Mouse (Mus musculus): Measurements from ENCODE around the gene Retreg1. TPM values are rescaled to one million over a fixed set of nuclear protein-coding genes. Genes with fewer than 3 reads are reported as not detected.

Retreg1 gene
- total and polyA plus RNA-seq, 2 experiments from 2014 or later: 28.0 to 29.0 TPM

DNA sequence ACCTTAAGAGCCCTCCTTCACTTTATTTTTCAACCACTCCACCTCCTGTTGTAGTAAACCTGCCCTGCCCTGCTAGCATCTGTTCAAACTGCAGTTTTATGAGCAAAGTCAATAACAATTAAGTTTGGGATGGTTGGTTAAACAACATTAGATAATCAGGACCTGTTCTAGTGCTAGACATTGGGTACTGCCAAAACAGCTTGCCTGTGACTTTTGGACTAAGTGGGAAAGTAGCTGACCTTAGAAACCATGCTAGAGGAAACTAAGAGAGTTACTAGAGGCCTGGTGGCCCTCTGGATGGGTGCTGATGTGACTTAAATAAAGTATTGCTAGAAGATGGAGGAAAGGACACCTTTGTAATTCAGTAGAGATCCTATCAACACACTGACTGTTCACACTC, 21.0 kb upstream of the Retreg1 start:
- DNase-seq (ENCODE audit: low spot score) (no peak), ATAC-seq (ENCODE audit: low FRiP score) (no peak)
- Histone ChIP-seq H3K27me3 (ENCODE audit: insufficient read depth, low read length) (no peaks in the 10 kb centered on the region), H3K27ac (ENCODE audit: low read depth, low read length) (no peak overlapping the region), H3K4me1 (ENCODE audit: insufficient read depth, low read length) (no peaks in the 10 kb centered on the region), H3K4me2 (ENCODE audit: low read depth, low read length, poor library complexity, severe bottlenecking) (no peak overlapping the region), H3K9ac (replicated peaks; ENCODE audit: low read length, poor library complexity, severe bottlenecking) (no peak overlapping the region), H3K36me3 (ENCODE audit: insufficient read depth, low read length) (no peaks in the 10 kb centered on the region), H3K9me3 (ENCODE audit: low read length) (0 out of 2 replicates have a peak, but pooled peaks cover 6% of the 10 kb centered on the region), H3K4me3 (ENCODE audit: low read depth, low read length) (no peak overlapping the region)
- no peak for TF ChIP-seq CTCF (IDR thresholded peaks at IDR 0.05)

GRCm38 (mm10) chr15:25822656-25823055, 20.3 kb upstream of the Retreg1 start:
- Histone ChIP-seq H3K27me3 (ENCODE audit: insufficient read depth, low read length) (no peaks in the 10 kb centered on the region), H3K4me3 (ENCODE audit: low read depth, low read length) (no peak overlapping the region), H3K9ac (replicated peaks; ENCODE audit: low read length, poor library complexity, severe bottlenecking) (no peak overlapping the region), H3K27ac (ENCODE audit: low read depth, low read length) (no peak overlapping the region), H3K4me1 (ENCODE audit: insufficient read depth, low read length) (no peaks in the 10 kb centered on the region), H3K4me2 (ENCODE audit: low read depth, low read length, poor library complexity, severe bottlenecking) (no peak overlapping the region), H3K9me3 (ENCODE audit: low read length) (0 out of 2 replicates have a peak, but pooled peaks cover 6% of the 10 kb centered on the region), H3K36me3 (ENCODE audit: insufficient read depth, low read length) (no peaks in the 10 kb centered on the region)
- no peak for ATAC-seq (ENCODE audit: low FRiP score)
- WGBS: 66% methylated on average over 3 of the region's 3 CpGs
- DNase-seq (ENCODE audit: low spot score): no peak
- TF ChIP-seq CTCF (IDR thresholded peaks at IDR 0.05): no peak

DNA sequence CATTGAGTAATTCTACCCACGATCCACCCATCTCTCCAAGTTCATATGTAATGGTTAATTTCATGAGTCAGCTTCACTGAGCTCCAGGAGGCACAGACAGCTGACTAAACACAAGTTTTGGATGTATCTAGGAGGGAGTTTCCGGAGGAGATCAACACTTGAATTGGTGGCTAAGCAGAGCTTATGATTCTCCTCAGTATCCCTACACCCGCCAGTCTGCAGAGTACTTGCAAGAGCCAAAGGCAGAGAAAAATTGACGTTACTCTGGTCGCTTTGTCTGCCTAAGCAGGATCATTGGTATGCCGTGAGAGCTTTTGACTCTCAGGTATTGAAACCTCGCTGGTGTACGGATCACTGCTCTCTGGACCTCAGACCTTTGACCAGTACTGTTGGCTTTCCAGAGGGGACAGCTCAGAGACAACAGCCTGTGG, 16.4 kb upstream of the Retreg1 start:
- Histone ChIP-seq H3K4me3 (ENCODE audit: low read depth, low read length) (no peak overlapping the region), H3K4me1 (ENCODE audit: insufficient read depth, low read length) (no peaks in the 10 kb centered on the region), H3K9ac (replicated peaks; ENCODE audit: low read length, poor library complexity, severe bottlenecking) (no peak overlapping the region), H3K4me2 (ENCODE audit: low read depth, low read length, poor library complexity, severe bottlenecking) (no peak overlapping the region), H3K27ac (ENCODE audit: low read depth, low read length) (no peak overlapping the region), H3K36me3 (ENCODE audit: insufficient read depth, low read length) (no peaks in the 10 kb centered on the region), H3K9me3 (ENCODE audit: low read length) (no peaks in the 10 kb centered on the region), H3K27me3 (ENCODE audit: insufficient read depth, low read length) (no peaks in the 10 kb centered on the region)
- no peak for TF ChIP-seq CTCF (IDR thresholded peaks at IDR 0.05)
- 80% methylated on average over 8 of the region's 8 CpGs for WGBS
- ATAC-seq (ENCODE audit: low FRiP score): no peak
- DNase-seq (ENCODE audit: low spot score): no peak

- no peak overlapping the region for H3K27ac ChIP-seq (ENCODE audit: low read depth, low read length)
- no peak for ATAC-seq (ENCODE audit: low FRiP score)
- WGBS: 81% methylated on average over 10 of the region's 10 CpGs
- no peaks in the 10 kb centered on the region for H3K27me3 ChIP-seq (ENCODE audit: insufficient read depth, low read length)
- no peak for TF ChIP-seq CTCF (IDR thresholded peaks at IDR 0.05)
- no peaks in the 10 kb centered on the region for H3K9me3 ChIP-seq (ENCODE audit: low read length)
- H3K9ac ChIP-seq (replicated peaks; ENCODE audit: low read length, poor library complexity, severe bottlenecking): no peak overlapping the region
- no peak overlapping the region for H3K4me3 ChIP-seq (ENCODE audit: low read depth, low read length)
- no peak overlapping the region for H3K4me2 ChIP-seq (ENCODE audit: low read depth, low read length, poor library complexity, severe bottlenecking)
- H3K4me1 ChIP-seq (ENCODE audit: insufficient read depth, low read length): no peaks in the 10 kb centered on the region
- DNase-seq (ENCODE audit: low spot score): no peak
- no peaks in the 10 kb centered on the region for H3K36me3 ChIP-seq (ENCODE audit: insufficient read depth, low read length)
Observed at GRCm38 (mm10) chr15:25828464-25828863, 14.5 kb upstream of the Retreg1 start.

GRCm38 (mm10) chr15:25830426-25830825, 12.6 kb upstream of the Retreg1 start:
- WGBS: 80% methylated on average over 2 of the region's 2 CpGs
- H3K4me3 ChIP-seq (ENCODE audit: low read depth, low read length): no peak overlapping the region
- H3K9ac ChIP-seq (replicated peaks; ENCODE audit: low read length, poor library complexity, severe bottlenecking): no peak overlapping the region
- H3K27ac ChIP-seq (ENCODE audit: low read depth, low read length): no peak overlapping the region
- no peak for TF ChIP-seq CTCF (IDR thresholded peaks at IDR 0.05)
- H3K4me2 ChIP-seq (ENCODE audit: low read depth, low read length, poor library complexity, severe bottlenecking): no peak overlapping the region
- H3K9me3 ChIP-seq (ENCODE audit: low read length): no peaks in the 10 kb centered on the region
- H3K36me3 ChIP-seq (ENCODE audit: insufficient read depth, low read length): no peaks in the 10 kb centered on the region
- no peaks in the 10 kb centered on the region for H3K4me1 ChIP-seq (ENCODE audit: insufficient read depth, low read length)
- H3K27me3 ChIP-seq (ENCODE audit: insufficient read depth, low read length): no peaks in the 10 kb centered on the region
- no peak for DNase-seq (ENCODE audit: low spot score)
- ATAC-seq (ENCODE audit: low FRiP score): no peak

- Histone ChIP-seq H3K27ac (ENCODE audit: low read depth, low read length) (no peak overlapping the region), H3K9me3 (ENCODE audit: low read length) (no peaks in the 10 kb centered on the region), H3K4me2 (ENCODE audit: low read depth, low read length, poor library complexity, severe bottlenecking) (no peak overlapping the region), H3K36me3 (ENCODE audit: insufficient read depth, low read length) (no peaks in the 10 kb centered on the region), H3K4me1 (ENCODE audit: insufficient read depth, low read length) (no peaks in the 10 kb centered on the region), H3K9ac (replicated peaks; ENCODE audit: low read length, poor library complexity, severe bottlenecking) (no peak overlapping the region), H3K27me3 (ENCODE audit: insufficient read depth, low read length) (no peaks in the 10 kb centered on the region), H3K4me3 (ENCODE audit: low read depth, low read length) (no peak overlapping the region)
- no peak for DNase-seq (ENCODE audit: low spot score)
- no peak for ATAC-seq (ENCODE audit: low FRiP score)
- no peak for TF ChIP-seq CTCF (IDR thresholded peaks at IDR 0.05)
- 93% methylated on average over 2 of the region's 2 CpGs for WGBS
Observed at GRCm38 (mm10) chr15:25834282-25834681, 8.7 kb upstream of the Retreg1 start.

All from midbrain, postnatal 0 days (tissue).